ENCODE assay signal across 8 mouse cellular contexts in genomic region chr8:72493381-72493780, GRCm38 (mm10). TPM values are rescaled to one million over a fixed set of nuclear protein-coding genes. Genes with fewer than 3 reads are reported as not detected.
DNase-seq lines count a peak whose midpoint lies in the region; ATAC-seq and TF ChIP-seq lines count a peak whose summit lies in the region.

No protein-coding gene starts in this region.

- peak overlapping the region; percentile 87 for H3K4me2 ChIP-seq in forebrain, postnatal 0 days (ENCODE audit: low read depth)

- intact Hi-C loops in left cerebral cortex, postnatal 36 days (cut with DNase I), result no loop called here
- intact Hi-C loops in left cerebral cortex, postnatal 14 days (cut with DNase I), result no loop called here

- H3K36me3 ChIP-seq in kidney, adult 2 months (ENCODE audit: control insufficient read depth, insufficient read depth, low read length), result no peaks in the 10 kb centered on the region
- peaks cover 30% of the 10 kb centered on the region for H3K36me3 ChIP-seq in forebrain, postnatal 0 days (ENCODE audit: insufficient read depth)

- H3K27ac ChIP-seq in kidney, adult 2 months (ENCODE audit: insufficient read depth, low read depth, low read length), result no peak overlapping the region
- peak overlapping the region; percentile 76; the same call in 1 of the 2 replicates for H3K27ac ChIP-seq in forebrain, postnatal 0 days (ENCODE audit: low read depth, low read length)

- 9% methylated on average over 8 of the region's 8 CpGs for WGBS in kidney, adult 2 months
- WGBS in forebrain, postnatal 0 days, result 10% methylated on average over 8 of the region's 8 CpGs

- peak overlapping the region; percentile 71 for H3K4me3 ChIP-seq in kidney, adult 2 months (ENCODE audit: insufficient read depth, low read depth, low read length)
- peak overlapping the region; percentile 84 for H3K4me3 ChIP-seq in forebrain, postnatal 0 days (ENCODE audit: low read depth, low read length)

- no peak for ATAC-seq in forebrain, postnatal 0 days

- no peak for TF ChIP-seq POLR2A in kidney, adult 2 months (IDR thresholded peaks at IDR 0.05; ENCODE audit: low read depth, low read length)

- no peaks in the 10 kb centered on the region for H3K27me3 ChIP-seq in kidney, adult 2 months (replicated peaks; ENCODE audit: control insufficient read depth, insufficient read depth, low read length)
- no peaks in the 10 kb centered on the region for H3K27me3 ChIP-seq in forebrain, postnatal 0 days (ENCODE audit: insufficient read depth, low read length)

- peaks cover 11% of the 10 kb centered on the region for H3K4me1 ChIP-seq in kidney, adult 2 months (ENCODE audit: control insufficient read depth, insufficient read depth, low read length)
- peaks cover 4% of the 10 kb centered on the region for H3K4me1 ChIP-seq in forebrain, postnatal 0 days (ENCODE audit: insufficient read depth)

- no peaks in the 10 kb centered on the region for H3K9me3 ChIP-seq in forebrain, postnatal 0 days (ENCODE audit: low read length)

- peak overlapping the region; percentile 62 for H3K9ac ChIP-seq in forebrain, postnatal 0 days

- no peak for DNase-seq in kidney, adult 2 months
- DNase-seq in kidney, adult 9 months, result no peak
- peak; percentile 8 for DNase-seq in NIH3T3 (ENCODE audit: low read depth)
- no peak for DNase-seq in forebrain, postnatal 0 days
- peak; percentile 6 for DNase-seq in mesoderm, embryonic 11.5 days (ENCODE audit: low read depth, low spot score)
- no peak for DNase-seq in left cerebral cortex, postnatal 36 days (ENCODE audit: low spot score in 2 of 2)
- DNase-seq in left cerebral cortex, adult 11 months (ENCODE audit: low spot score), result no peak
- no peak for DNase-seq in left cerebral cortex, postnatal 14 days (ENCODE audit: low spot score in 2 of 2)

- no peak for TF ChIP-seq CTCF in kidney, adult 2 months (conservative IDR thresholded peaks at IDR 0.05; ENCODE audit: insufficient read depth, insufficient read length, low read depth, low read length)
- no peak for TF ChIP-seq CTCF in forebrain, postnatal 0 days (IDR thresholded peaks at IDR 0.05; ENCODE audit: low read depth)

RNA-seq across cellular contexts. Expression of gene Slc35e1, which starts 1.0 kb away (rescaled TPM):
- 52.7 and 67.5 TPM in 2 replicates for polyA plus RNA-seq in kidney, adult 2 months (2012; rRNA removed)
- total RNA-seq in forebrain, postnatal 0 days (2014; rRNA removed), result 47.1 and 55.1 TPM in 2 replicates
- 8.8 and 12.2 TPM in 2 replicates for polyA plus RNA-seq in forebrain, postnatal 0 days (2015; fragmentation: Nextera tagmentation; extraction: Ambion mirVana)
- total RNA-seq in left cerebral cortex, postnatal 36 days (2021), result 10 to 100 TPM; 50.9 to 53.5 TPM
- 10 to 100 TPM; 50.8 to 53.8 TPM for total RNA-seq in left cerebral cortex, postnatal 14 days (2021)

RNA-seq across cellular contexts. Expression of gene Cherp, which starts 18.4 kb away (rescaled TPM):
- polyA plus RNA-seq in kidney, adult 2 months (2012; rRNA removed), result 33.5 and 35.7 TPM in 2 replicates
- total RNA-seq in forebrain, postnatal 0 days (2014; rRNA removed), result 21.2 and 29.8 TPM in 2 replicates
- 36.8 and 43.7 TPM in 2 replicates for polyA plus RNA-seq in forebrain, postnatal 0 days (2015; fragmentation: Nextera tagmentation; extraction: Ambion mirVana)
- total RNA-seq in left cerebral cortex, postnatal 36 days (2021), result 10 to 100 TPM; 59.7 to 76.4 TPM
- 10 to 100 TPM; 68.9 to 77.4 TPM for total RNA-seq in left cerebral cortex, postnatal 14 days (2021)

RNA-seq across cellular contexts. Expression of gene 1700030K09Rik, which starts 49.7 kb away (rescaled TPM):
- 6.8 and 7.2 TPM in 2 replicates for polyA plus RNA-seq in kidney, adult 2 months (2012; rRNA removed)
- 12.5 and 13.7 TPM in 2 replicates for total RNA-seq in forebrain, postnatal 0 days (2014; rRNA removed)
- polyA plus RNA-seq in forebrain, postnatal 0 days (2015; fragmentation: Nextera tagmentation; extraction: Ambion mirVana), result 15.5 and 16.1 TPM in 2 replicates
- 10 to 100 TPM; 10.3 to 15.1 TPM for total RNA-seq in left cerebral cortex, postnatal 36 days (2021)
- 10 to 100 TPM; 11.4 to 12.6 TPM for total RNA-seq in left cerebral cortex, postnatal 14 days (2021)

RNA-seq across cellular contexts. Expression of gene Calr3, which starts 49.7 kb away (rescaled TPM):
- 0.77 TPM in 2 replicates for polyA plus RNA-seq in kidney, adult 2 months (2012; rRNA removed)
- total RNA-seq in forebrain, postnatal 0 days (2014; rRNA removed), result 0.77 and 1.00 TPM in 2 replicates
- 1.1 and 1.4 TPM in 2 replicates for polyA plus RNA-seq in forebrain, postnatal 0 days (2015; fragmentation: Nextera tagmentation; extraction: Ambion mirVana)
- total RNA-seq in left cerebral cortex, postnatal 36 days (2021), result under 1 TPM; 0.61 to 0.81 TPM
- 1 to 10 TPM in 1 of 2 experiments, under 1 TPM in 1; 0.86 to 1.2 TPM for total RNA-seq in left cerebral cortex, postnatal 14 days (2021)

RNA-seq across cellular contexts. Expression of gene Med26, which starts 54.7 kb away (rescaled TPM):
- polyA plus RNA-seq in kidney, adult 2 months (2012; rRNA removed), result 6.1 and 7.9 TPM in 2 replicates
- 10.9 and 14.2 TPM in 2 replicates for total RNA-seq in forebrain, postnatal 0 days (2014; rRNA removed)
- 17.7 and 18.6 TPM in 2 replicates for polyA plus RNA-seq in forebrain, postnatal 0 days (2015; fragmentation: Nextera tagmentation; extraction: Ambion mirVana)
- 10 to 100 TPM in 1 of 2 experiments, 1 to 10 TPM in 1; 9.6 to 10.7 TPM for total RNA-seq in left cerebral cortex, postnatal 36 days (2021)
- 1 to 10 TPM; 8.5 to 9.8 TPM for total RNA-seq in left cerebral cortex, postnatal 14 days (2021)

Comparison
In these comparisons a context has a peak if more than half of its experiments do, and no peak if none do; other contexts are left out.
1. DNase-seq: peak in NIH3T3 (single experiment) and mesoderm, embryonic 11.5 days (single experiment); none in kidney, adult 2 months (single experiment), kidney, adult 9 months (single experiment), forebrain, postnatal 0 days (single experiment), left cerebral cortex, postnatal 36 days (0 of 2), left cerebral cortex, adult 11 months (single experiment) and left cerebral cortex, postnatal 14 days (0 of 2).